Mouse (Mus musculus) bone marrow, adult 2 months (tissue): Measurements from ENCODE around the gene Cyfip1. TPM values are rescaled to one million over a fixed set of nuclear protein-coding genes. Genes with fewer than 3 reads are reported as not detected.

Experiments used
- H3K27ac ChIP-seq: fragments of 200-500 bp; 2 replicates; pipeline ENCODE4 v1.5.1; 2012; ENCODE audit warnings: low read depth, mild to moderate bottlenecking, control low read depth, inconsistent platforms, low read length; ENCODE audit not compliant: control insufficient read depth, poor library complexity, insufficient read depth
- H3K4me1 ChIP-seq: fragments of 200-500 bp; 2 replicates; pipeline ENCODE4 v1.6.1; 2011; ENCODE audit warnings: low read length; ENCODE audit not compliant: control insufficient read depth, insufficient read depth
- H3K4me3 ChIP-seq: fragments of 200-500 bp; replicated peaks from 2 replicates; pipeline ENCODE3; 2011; ENCODE audit warnings: mild to moderate bottlenecking, low read depth, low read length, control low read depth; ENCODE audit not compliant: control insufficient read depth
- CTCF ChIP-seq: fragments of 200-500 bp; IDR thresholded peaks from 2 replicates; pipeline ENCODE4 v1.5.1; 2011; ENCODE audit warnings: low read length, control low read depth; ENCODE audit not compliant: control insufficient read depth, insufficient read depth
- POLR2A ChIP-seq: fragments of 200-500 bp; IDR thresholded peaks from 2 replicates; pipeline ENCODE4 v1.6.1; 2011; ENCODE audit warnings: low read depth, mild to moderate bottlenecking, control low read depth, low read length, borderline replicate concordance; ENCODE audit not compliant: control insufficient read depth
- WGBS: fragments of 180-500 bp; shearing (Covaris S2); methylation state at CpG from one replicate; pipeline ENCODE4 v1.1.7; 2018; 5-methylcytosine and 5-hydroxymethylcytosine counted together
- polyA plus RNA-seq: library from polyadenylated mRNA; stranded (reverse); fragments of >200 nt; gene quantifications from 2 replicates; pipeline ENCODE4 v1.2.4, GENCODE M21; 2011; ENCODE audit warnings: low replicate concordance; ENCODE audit not compliant: missing spikeins, insufficient read depth, insufficient read length

The Cyfip1 gene
- polyA plus RNA-seq, 1 experiment = 14.1 TPM

GRCm38 (mm10) chr7:55856741-55857140, 15.2 kb downstream of the Cyfip1 start:
- no peak for TF ChIP-seq CTCF
- no peak for TF ChIP-seq POLR2A
- no peak overlapping the region for H3K4me3 ChIP-seq
- peaks cover 2% of the 10 kb centered on the region for H3K4me1 ChIP-seq
- 85% methylated on average over 4 of the region's 4 CpGs for WGBS
- no peak overlapping the region for H3K27ac ChIP-seq

GRCm38 (mm10) chr7:55857729-55858128, 16.2 kb downstream of the Cyfip1 start:
- peaks cover 2% of the 10 kb centered on the region for H3K4me1 ChIP-seq
- TF ChIP-seq POLR2A = no peak
- TF ChIP-seq CTCF = no peak
- WGBS = 10% methylated on average over 2 of the region's 2 CpGs

GRCm38 (mm10) chr7:55858836-55859517, 17.4 kb downstream of the Cyfip1 start:
- 86% methylated on average over 3 of the region's 3 CpGs for WGBS
- no peak overlapping the region for H3K27ac ChIP-seq
- H3K4me3 ChIP-seq = no peak overlapping the region
- no peak for TF ChIP-seq CTCF
- no peak for TF ChIP-seq POLR2A
- H3K4me1 ChIP-seq = peaks cover 2% of the 10 kb centered on the region

More at GRCm38 (mm10) chr7:55857729-55858128, 16.2 kb downstream of the Cyfip1 start:
- Histone ChIP-seq H3K27ac (no peak overlapping the region), H3K4me3 (no peak overlapping the region)

GRCm38 (mm10) chr7:55859518-55859872, 17.9 kb downstream of the Cyfip1 start:
- Histone ChIP-seq H3K4me1 (peaks cover 2% of the 10 kb centered on the region), H3K27ac (no peak overlapping the region), H3K4me3 (no peak overlapping the region)
- 96% methylated on average over 2 of the region's 2 CpGs for WGBS
- TF ChIP-seq POLR2A (no peak), CTCF (no peak)

DNA sequence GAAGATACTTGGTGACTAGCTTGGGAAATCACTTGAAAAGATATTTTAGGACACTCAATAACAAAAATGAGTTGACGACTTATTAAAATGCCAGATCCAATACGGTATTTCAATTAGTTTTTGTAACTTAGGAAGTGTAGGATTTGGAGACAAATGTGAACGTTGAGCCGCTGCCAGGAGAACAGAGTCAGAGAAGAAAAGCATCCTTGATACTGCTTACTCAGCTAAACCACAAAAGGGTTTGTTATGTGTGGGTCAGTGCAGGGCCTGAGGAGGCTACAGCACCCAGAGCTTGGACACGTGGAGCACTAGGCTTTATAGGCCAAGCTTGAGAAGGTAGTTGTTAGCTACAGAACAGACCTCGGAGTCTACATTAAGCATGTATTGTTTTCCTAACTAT, 18.4 kb downstream of the Cyfip1 start:
- WGBS = 87% methylated on average over 6 of the region's 6 CpGs
- H3K4me3 ChIP-seq = no peak overlapping the region
- TF ChIP-seq CTCF (no peak), POLR2A (no peak)
- H3K27ac ChIP-seq = no peak overlapping the region
- peaks cover 2% of the 10 kb centered on the region for H3K4me1 ChIP-seq

DNA sequence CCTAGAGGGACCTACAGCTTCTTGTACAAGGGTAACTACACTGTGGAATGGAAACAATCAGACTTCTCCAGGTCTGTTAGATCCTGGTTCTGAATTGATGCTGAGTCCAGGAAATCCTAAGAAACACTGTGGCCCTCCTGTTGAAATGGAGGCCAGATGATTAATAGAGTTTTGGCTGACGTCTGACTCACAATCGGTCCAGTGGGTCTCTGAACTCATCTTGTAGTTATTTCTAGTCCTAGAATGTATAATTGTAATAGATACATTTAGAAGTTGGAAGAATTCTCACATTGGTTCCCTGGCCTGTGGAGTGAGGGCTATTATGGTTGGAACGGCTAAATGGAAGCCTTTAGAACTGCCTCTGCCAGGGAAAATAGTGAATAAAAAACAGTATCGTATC, 19.6 kb downstream of the Cyfip1 start:
- no peak overlapping the region for H3K27ac ChIP-seq
- TF ChIP-seq CTCF (no peak), POLR2A (no peak)
- H3K4me3 ChIP-seq = no peak overlapping the region
- 88% methylated on average over 4 of the region's 4 CpGs for WGBS
- no peaks in the 10 kb centered on the region; the same call in 1 of the 2 replicates for H3K4me1 ChIP-seq

GRCm38 (mm10) chr7:55865044-55865443, 23.5 kb downstream of the Cyfip1 start:
- no peak for TF ChIP-seq POLR2A
- no peak for TF ChIP-seq CTCF
- H3K4me3 ChIP-seq = no peak overlapping the region
- H3K27ac ChIP-seq = no peak overlapping the region
- no peaks in the 10 kb centered on the region for H3K4me1 ChIP-seq

GRCm38 (mm10) chr7:55865750-55866416, 24.3 kb downstream of the Cyfip1 start:
- 73% methylated on average over 8 of the region's 8 CpGs for WGBS
- no peak for TF ChIP-seq POLR2A
- no peak for TF ChIP-seq CTCF

GRCm38 (mm10) chr7:55868247-55868646, 26.7 kb downstream of the Cyfip1 start:
- no peaks in the 10 kb centered on the region for H3K4me1 ChIP-seq
- H3K4me3 ChIP-seq = no peak overlapping the region
- TF ChIP-seq POLR2A (no peak), CTCF (no peak)
- H3K27ac ChIP-seq = no peak overlapping the region; the same call in 1 of the 2 replicates
- 11% methylated on average over 7 of the region's 7 CpGs for WGBS

More at GRCm38 (mm10) chr7:55865750-55866416, 24.3 kb downstream of the Cyfip1 start:
- Histone ChIP-seq H3K27ac (no peak overlapping the region), H3K4me3 (no peak overlapping the region), H3K4me1 (no peaks in the 10 kb centered on the region)
